Mouse (Mus musculus) heart, embryonic 13.5 days (tissue): ENCODE results near the gene Csrp2. TPM values are rescaled to one million over a fixed set of nuclear protein-coding genes. Genes with fewer than 3 reads are reported as not detected.

Source experiments
- ATAC-seq: fragments of 200-750 bp; cut with Nextera tagmentation; 2 replicates; pipeline ENCODE4 v1.8.0; 2017; ENCODE audit warnings: moderate TSS enrichment; ENCODE audit not compliant: insufficient number of reproducible peaks, low FRiP score, low TSS enrichment; ENCODE audit errors: extremely low read depth
- H3K27ac ChIP-seq: fragments of 300-500 bp; sonication (generic); replicated peaks from 2 replicates; pipeline ENCODE4 v1.5.1; 2015; ENCODE audit warnings: moderate library complexity, mild to moderate bottlenecking, inconsistent platforms
- H3K27me3 ChIP-seq: fragments of 300-500 bp; sonication (generic); replicated peaks from 2 replicates; pipeline ENCODE4 v1.6.1; 2015; ENCODE audit warnings: mild to moderate bottlenecking, inconsistent platforms
- H3K36me3 ChIP-seq: fragments of 300-500 bp; sonication (generic); 2 replicates; pipeline ENCODE4 v1.6.1; 2015; ENCODE audit warnings: mild to moderate bottlenecking, inconsistent platforms
- H3K4me1 ChIP-seq: fragments of 300-500 bp; sonication (generic); 2 replicates; pipeline ENCODE4 v1.6.1; 2015; ENCODE audit warnings: inconsistent platforms
- H3K4me2 ChIP-seq: fragments of 300-500 bp; sonication (generic); 2 replicates; pipeline ENCODE4 v1.6.1; 2015; ENCODE audit warnings: inconsistent platforms, mild to moderate bottlenecking, moderate library complexity
- H3K4me3 ChIP-seq: fragments of 300-500 bp; sonication (generic); 2 replicates; pipeline ENCODE4 v1.5.1; 2015; ENCODE audit warnings: moderate library complexity, mild to moderate bottlenecking, inconsistent platforms
- H3K9ac ChIP-seq: fragments of 300-500 bp; sonication (generic); 2 replicates; pipeline ENCODE4 v1.6.1; 2015; ENCODE audit warnings: inconsistent platforms, mild to moderate bottlenecking, moderate library complexity
- H3K9me3 ChIP-seq: fragments of 300-500 bp; sonication (generic); 2 replicates; pipeline ENCODE4 v1.6.1; 2016; ENCODE audit warnings: inconsistent platforms
- WGBS: fragments of 180-500 bp; shearing (Covaris S2); methylation state at CpG from one replicate; pipeline ENCODE4 v1.1.7; 2015; ENCODE audit warnings: mixed read lengths; 5-methylcytosine and 5-hydroxymethylcytosine counted together
- polyA plus RNA-seq: library from polyadenylated mRNA; unstranded; fragments of >200 nt; fragmentation: Nextera tagmentation; extraction: Ambion mirVana; gene quantifications from 2 replicates; pipeline ENCODE4 v1.2.1, GENCODE M21; 2015

Csrp2 gene
- polyA plus RNA-seq, 1 experiment from 2014 or later = 377 TPM

DNA sequence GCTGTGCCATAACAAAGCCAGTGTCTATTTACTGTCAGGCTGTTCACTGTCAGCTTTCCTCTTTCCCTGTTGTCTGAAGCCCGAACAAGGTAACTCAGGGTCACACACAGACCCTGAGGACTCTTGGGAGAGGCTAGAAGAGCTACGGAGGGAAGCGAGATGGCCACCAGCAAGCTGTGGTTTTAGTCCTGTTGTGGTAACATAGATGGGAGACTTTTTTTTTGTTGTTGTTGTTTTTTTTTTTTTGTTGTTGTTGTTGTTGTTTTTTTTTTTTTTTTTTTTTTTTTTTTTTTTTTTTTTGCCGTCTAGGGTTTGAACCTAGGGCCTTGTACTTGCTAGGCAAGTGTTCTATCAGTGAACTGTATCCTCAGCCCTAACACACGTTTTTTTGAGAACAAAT is 14.0 kb downstream of the Csrp2 start:
- H3K36me3 ChIP-seq = peaks cover 53% of the 10 kb centered on the region
- no peak for ATAC-seq
- 69% methylated on average over 5 of the region's 5 CpGs for WGBS

DNA sequence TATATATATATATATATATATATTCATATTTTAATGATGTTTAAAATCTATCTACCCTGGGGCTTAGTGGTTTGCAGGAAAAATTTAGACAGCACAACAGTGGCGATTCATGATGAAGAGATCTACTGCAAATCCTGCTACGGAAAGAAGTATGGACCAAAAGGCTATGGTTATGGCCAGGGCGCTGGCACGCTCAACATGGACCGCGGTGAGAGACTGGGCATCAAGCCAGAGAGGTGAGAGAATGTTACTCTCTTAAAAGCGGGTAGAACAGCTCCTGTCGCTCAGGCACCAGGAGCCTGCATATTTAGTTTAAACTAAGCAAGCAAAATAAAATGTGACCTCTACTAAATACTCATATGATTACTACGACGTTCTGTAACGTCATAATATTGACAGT is 15.5 kb downstream of the Csrp2 start:
- Histone ChIP-seq H3K9me3 (no peaks in the 10 kb centered on the region), H3K27ac (peak overlapping the region; percentile 21; the same call in 1 of the 2 replicates), H3K4me2 (no peak overlapping the region), H3K36me3 (peaks cover 65% of the 10 kb centered on the region), H3K4me1 (peaks cover 41% of the 10 kb centered on the region), H3K9ac (no peak overlapping the region), H3K4me3 (no peak overlapping the region), H3K27me3 (no peaks in the 10 kb centered on the region)
- WGBS = 75% methylated on average over 11 of the region's 11 CpGs
- no peak for ATAC-seq

More for the DNA sequence above, 14.0 kb downstream of the Csrp2 start:
- H3K27ac ChIP-seq = 0 out of 2 replicates have a peak overlapping the region, but pooled peaks have one; percentile 48
- H3K4me1 ChIP-seq = peaks cover 56% of the 10 kb centered on the region
- H3K4me3 ChIP-seq = no peak overlapping the region
- no peaks in the 10 kb centered on the region for H3K9me3 ChIP-seq
- no peaks in the 10 kb centered on the region for H3K27me3 ChIP-seq
- no peak overlapping the region for H3K4me2 ChIP-seq
- no peak overlapping the region for H3K9ac ChIP-seq

DNA sequence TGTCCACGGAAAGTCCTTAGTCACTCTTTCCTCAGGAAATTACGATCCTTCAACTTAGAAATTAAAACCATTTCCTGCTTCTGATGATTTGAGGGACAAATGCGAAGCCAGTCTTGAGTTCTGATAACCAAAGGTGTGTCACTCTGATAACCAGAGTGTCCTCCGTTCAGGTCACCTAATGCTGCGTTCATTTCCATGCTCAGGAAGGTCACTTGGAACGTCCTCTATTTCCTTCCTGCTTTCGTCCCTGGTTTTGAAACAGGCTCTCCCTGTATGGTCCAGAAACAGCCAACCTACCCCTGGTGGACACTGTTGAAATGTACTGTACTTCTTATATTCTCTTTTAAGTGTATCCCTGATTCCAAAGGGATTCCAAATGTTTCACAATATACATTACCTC is 16.1 kb downstream of the Csrp2 start:
- Histone ChIP-seq H3K27ac (peak overlapping the region; percentile 21; the same call in 1 of the 2 replicates), H3K4me1 (peaks cover 35% of the 10 kb centered on the region), H3K9me3 (no peaks in the 10 kb centered on the region), H3K9ac (no peak overlapping the region), H3K27me3 (no peaks in the 10 kb centered on the region), H3K4me3 (no peak overlapping the region), H3K36me3 (peaks cover 71% of the 10 kb centered on the region), H3K4me2 (no peak overlapping the region)
- no peak for ATAC-seq
- WGBS = 46% methylated on average over 7 of the region's 7 CpGs

- no peak overlapping the region for H3K9ac ChIP-seq
- H3K9me3 ChIP-seq = no peaks in the 10 kb centered on the region
- H3K36me3 ChIP-seq = peaks cover 83% of the 10 kb centered on the region
- peaks cover 23% of the 10 kb centered on the region for H3K4me1 ChIP-seq
- no peak overlapping the region for H3K27ac ChIP-seq
- no peak for ATAC-seq
- no peaks in the 10 kb centered on the region for H3K27me3 ChIP-seq
- H3K4me2 ChIP-seq = no peak overlapping the region
- WGBS = 86% methylated on average over 7 of the region's 7 CpGs
- no peak overlapping the region for H3K4me3 ChIP-seq
These were observed 18.8 kb downstream of the Csrp2 start for GRCm38 (mm10) chr10:110938361-110938760.

GRCm38 (mm10) chr10:110938841-110939549 is 19.4 kb downstream of the Csrp2 start:
- Histone ChIP-seq H3K27ac (0 out of 2 replicates have a peak overlapping the region, but pooled peaks have one; percentile 9), H3K36me3 (peaks cover 86% of the 10 kb centered on the region), H3K9me3 (no peaks in the 10 kb centered on the region), H3K4me3 (no peak overlapping the region), H3K9ac (no peak overlapping the region), H3K4me2 (no peak overlapping the region), H3K27me3 (no peaks in the 10 kb centered on the region), H3K4me1 (peaks cover 23% of the 10 kb centered on the region)
- WGBS = 80% methylated on average over 19 of the region's 19 CpGs
- ATAC-seq = no peak

DNA sequence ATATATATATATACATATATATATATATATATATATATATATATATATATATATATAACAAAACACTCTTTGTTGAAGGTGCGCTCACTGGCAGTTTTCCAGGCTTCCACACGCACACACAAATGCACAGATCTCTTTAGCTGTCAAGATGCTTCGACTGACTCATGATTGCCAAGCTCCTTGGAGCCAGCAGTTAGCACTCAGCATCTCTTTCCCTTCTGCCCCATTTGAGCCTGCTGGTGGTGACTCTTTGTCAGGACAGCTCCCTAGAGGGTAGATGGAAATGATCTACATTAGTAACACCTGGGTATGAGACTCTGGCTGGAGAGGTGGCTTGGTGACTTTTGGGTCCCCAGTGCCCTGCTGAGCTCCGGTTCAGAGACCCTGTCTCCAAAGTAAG is 20.1 kb downstream of the Csrp2 start:
- no peak for ATAC-seq
- Histone ChIP-seq H3K9ac (no peak overlapping the region), H3K27ac (no peak overlapping the region), H3K27me3 (no peaks in the 10 kb centered on the region), H3K4me1 (peaks cover 19% of the 10 kb centered on the region), H3K9me3 (no peaks in the 10 kb centered on the region), H3K4me3 (no peak overlapping the region), H3K36me3 (peaks cover 89% of the 10 kb centered on the region), H3K4me2 (no peak overlapping the region)
- WGBS = 61% methylated on average over 4 of the region's 4 CpGs

- no peak for ATAC-seq
- Histone ChIP-seq H3K4me1 (peaks cover 18% of the 10 kb centered on the region), H3K27ac (no peak overlapping the region), H3K9ac (no peak overlapping the region), H3K27me3 (no peaks in the 10 kb centered on the region), H3K4me2 (no peak overlapping the region), H3K9me3 (no peaks in the 10 kb centered on the region), H3K4me3 (no peak overlapping the region), H3K36me3 (peaks cover 89% of the 10 kb centered on the region)
- WGBS = 76% methylated on average over 13 of the region's 13 CpGs
These were observed 21.3 kb downstream of the Csrp2 start for GRCm38 (mm10) chr10:110940740-110941398.

GRCm38 (mm10) chr10:110941968-110942367 is 22.4 kb downstream of the Csrp2 start:
- Histone ChIP-seq H3K4me2 (no peak overlapping the region), H3K4me1 (peaks cover 29% of the 10 kb centered on the region), H3K9me3 (no peaks in the 10 kb centered on the region), H3K27ac (no peak overlapping the region), H3K9ac (no peak overlapping the region), H3K27me3 (no peaks in the 10 kb centered on the region), H3K4me3 (no peak overlapping the region), H3K36me3 (peaks cover 89% of the 10 kb centered on the region)
- 91% methylated on average over 11 of the region's 11 CpGs for WGBS
- ATAC-seq = no peak

- 72% methylated on average over 9 of the region's 9 CpGs for WGBS
- Histone ChIP-seq H3K4me3 (no peak overlapping the region), H3K4me2 (no peak overlapping the region)
These were observed 23.2 kb downstream of the Csrp2 start for GRCm38 (mm10) chr10:110942806-110943205.

DNA sequence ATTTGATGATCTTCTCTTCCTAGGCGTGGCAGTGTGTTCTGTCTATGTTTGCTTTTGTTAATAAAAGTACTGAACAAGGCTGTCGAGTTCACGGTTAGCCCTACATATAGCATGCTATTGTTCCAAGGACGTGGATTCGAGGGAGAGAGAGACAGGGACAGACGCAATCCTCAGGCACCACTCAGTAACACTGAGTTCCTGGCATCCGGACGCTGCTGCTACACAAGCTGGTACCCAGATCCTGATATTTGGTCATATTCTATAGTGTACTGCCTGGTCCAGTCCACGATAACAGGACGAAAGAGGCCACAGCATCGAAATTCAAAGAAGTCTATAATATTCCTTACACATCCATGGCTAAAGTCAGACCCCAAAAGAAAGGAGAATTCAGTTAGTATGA is 24.6 kb downstream of the Csrp2 start:
- no peak overlapping the region for H3K4me3 ChIP-seq
- H3K36me3 ChIP-seq = peaks cover 82% of the 10 kb centered on the region
- no peak overlapping the region for H3K4me2 ChIP-seq
- no peak overlapping the region for H3K9ac ChIP-seq
- H3K27ac ChIP-seq = no peak overlapping the region
- H3K4me1 ChIP-seq = peaks cover 24% of the 10 kb centered on the region
- H3K27me3 ChIP-seq = no peaks in the 10 kb centered on the region
- ATAC-seq = no peak
- no peaks in the 10 kb centered on the region for H3K9me3 ChIP-seq
- 85% methylated on average over 11 of the region's 11 CpGs for WGBS

More at GRCm38 (mm10) chr10:110942806-110943205, 23.2 kb downstream of the Csrp2 start:
- Histone ChIP-seq H3K27ac (no peak overlapping the region), H3K27me3 (no peaks in the 10 kb centered on the region), H3K9ac (no peak overlapping the region), H3K36me3 (peaks cover 89% of the 10 kb centered on the region), H3K4me1 (peaks cover 24% of the 10 kb centered on the region), H3K9me3 (no peaks in the 10 kb centered on the region)
- no peak for ATAC-seq

GRCm38 (mm10) chr10:110945966-110946365 is 26.4 kb downstream of the Csrp2 start:
- no peaks in the 10 kb centered on the region for H3K27me3 ChIP-seq
- H3K4me1 ChIP-seq = peaks cover 22% of the 10 kb centered on the region
- H3K27ac ChIP-seq = peak overlapping the region; percentile 58
- no peaks in the 10 kb centered on the region for H3K9me3 ChIP-seq
- no peak overlapping the region for H3K4me3 ChIP-seq
- H3K9ac ChIP-seq = no peak overlapping the region
- no peak overlapping the region for H3K4me2 ChIP-seq
- ATAC-seq = no peak
- 76% methylated on average over 12 of the region's 12 CpGs for WGBS
- H3K36me3 ChIP-seq = peaks cover 82% of the 10 kb centered on the region
